Comparison of ENCODE assay signal across 8 mouse cellular contexts in the genomic region with DNA sequence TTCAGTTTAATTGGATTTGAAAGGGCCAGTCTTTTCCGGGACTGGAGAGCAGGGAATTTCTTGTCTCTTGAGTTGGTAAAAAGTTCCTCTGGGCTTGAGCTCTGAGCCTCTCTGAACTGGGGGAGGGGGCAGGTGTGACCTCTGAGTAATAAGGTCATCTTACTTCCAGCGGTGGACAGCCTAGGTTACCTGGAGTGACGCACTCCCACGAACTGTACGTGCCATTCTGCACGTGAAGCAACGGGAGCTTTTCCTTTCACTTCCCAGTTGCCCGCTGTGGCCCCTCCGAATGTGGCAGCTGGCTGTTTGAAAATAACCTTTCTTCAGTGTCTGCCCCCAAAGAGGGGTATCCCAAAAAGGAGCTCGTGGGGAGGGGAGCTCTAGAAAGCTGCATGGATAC. TPM values are rescaled to one million over a fixed set of nuclear protein-coding genes. Genes with fewer than 3 reads are reported as not detected.
DNase-seq lines count a peak whose midpoint lies in the region; ATAC-seq and TF ChIP-seq lines count a peak whose summit lies in the region.
"Had no signal": no experiment of that assay in that cellular context is flagged by ENCODE, and none has a peak within 500 bp of the region (broad histone marks: within the 10 kb centered on the region; RNA-seq: fewer than 3 reads in every experiment).

No protein-coding gene starts in this region.

- H3K4me3 ChIP-seq in lung, postnatal 0 days (ENCODE audit: low read depth, low read length), result peak overlapping the region; percentile 26
- peak overlapping the region; percentile 30 for H3K4me3 ChIP-seq in embryonic fibroblast, embryonic 13.5 days (ENCODE audit: insufficient read depth, low read length)
- H3K4me3 ChIP-seq in liver, embryonic 12.5 days, result no peak overlapping the region; the same call in 1 of the 2 replicates
- peak overlapping the region; percentile 24 for H3K4me3 ChIP-seq in stomach, postnatal 0 days (ENCODE audit: low read depth, low read length)
- H3K4me3 ChIP-seq: myocyte had no signal

- no peak for TF ChIP-seq EP300 in lung, postnatal 0 days (IDR thresholded peaks at IDR 0.05)
- TF ChIP-seq EP300 in stomach, postnatal 0 days (optimal IDR thresholded peaks at IDR 0.05), result no peak

- ATAC-seq in lung, postnatal 0 days, result no peak
- ATAC-seq in liver, embryonic 12.5 days, result no peak
- ATAC-seq in stomach, postnatal 0 days (ENCODE audit: low FRiP score, low TSS enrichment), result no peak

- H3K9me3 ChIP-seq in lung, postnatal 0 days (ENCODE audit: low read length), result no peaks in the 10 kb centered on the region
- no peaks in the 10 kb centered on the region for H3K9me3 ChIP-seq in liver, embryonic 12.5 days (replicated peaks)
- H3K9me3 ChIP-seq in stomach, postnatal 0 days (ENCODE audit: control insufficient read depth, low read length), result no peaks in the 10 kb centered on the region

- peak overlapping the region; percentile 54 for H3K4me2 ChIP-seq in lung, postnatal 0 days (replicated peaks; ENCODE audit: low read depth, low read length)
- H3K4me2 ChIP-seq in liver, embryonic 12.5 days, result peak overlapping the region; percentile 52
- peak overlapping the region; percentile 45 for H3K4me2 ChIP-seq in stomach, postnatal 0 days (replicated peaks; ENCODE audit: low read depth)

- WGBS in lung, postnatal 0 days, result 3% methylated on average over 10 of the region's 10 CpGs
- 6% methylated on average over 10 of the region's 10 CpGs for WGBS in liver, embryonic 12.5 days (ENCODE audit: insufficient replicate concordance)
- 5% methylated on average over 10 of the region's 10 CpGs for WGBS in stomach, postnatal 0 days

- H3K27me3 ChIP-seq in lung, postnatal 0 days (replicated peaks; ENCODE audit: insufficient read depth, low read length), result peaks cover 10% of the 10 kb centered on the region; the same call in 1 of the 2 replicates
- peaks cover 61% of the 10 kb centered on the region for H3K27me3 ChIP-seq in liver, embryonic 12.5 days (replicated peaks)
- H3K27me3 ChIP-seq in stomach, postnatal 0 days (ENCODE audit: control insufficient read depth, insufficient read depth, low read length), result 0 out of 2 replicates have a peak, but pooled peaks cover 2% of the 10 kb centered on the region

- no peak overlapping the region for H3K27ac ChIP-seq in lung, postnatal 0 days (ENCODE audit: low read length)
- no peak overlapping the region for H3K27ac ChIP-seq in embryonic fibroblast, embryonic 13.5 days (ENCODE audit: insufficient read depth, low read length)
- H3K27ac ChIP-seq in liver, embryonic 12.5 days, result no peak overlapping the region
- H3K27ac ChIP-seq in stomach, postnatal 0 days (replicated peaks), result no peak overlapping the region

- H3K4me1 ChIP-seq in lung, postnatal 0 days (ENCODE audit: insufficient read depth, low read depth, low read length), result peaks cover 6% of the 10 kb centered on the region; the same call in 1 of the 2 replicates
- peaks cover 2% of the 10 kb centered on the region; the same call in 1 of the 2 replicates for H3K4me1 ChIP-seq in embryonic fibroblast, embryonic 13.5 days (ENCODE audit: control insufficient read depth, insufficient read depth, low read length)
- H3K4me1 ChIP-seq in liver, embryonic 12.5 days, result peaks cover 37% of the 10 kb centered on the region
- no peaks in the 10 kb centered on the region for H3K4me1 ChIP-seq in stomach, postnatal 0 days (replicated peaks; ENCODE audit: control insufficient read depth, insufficient read depth)

- H3K9ac ChIP-seq in lung, postnatal 0 days (replicated peaks; ENCODE audit: low read depth), result no peak overlapping the region
- H3K9ac ChIP-seq in liver, embryonic 12.5 days, result no peak overlapping the region
- no peak overlapping the region for H3K9ac ChIP-seq in stomach, postnatal 0 days (ENCODE audit: low read length)

- DNase-seq in lung, postnatal 0 days (ENCODE audit: low spot score), result no peak
- no peak for DNase-seq in lung, postnatal 25 days (ENCODE audit: low spot score)
- DNase-seq in stomach, postnatal 0 days (ENCODE audit: low spot score), result peak; percentile 25
- no peak for DNase-seq in testis, postnatal 14 days (ENCODE audit: low spot score)
- no peak for DNase-seq in adrenal gland, postnatal 36 days

- no peak for TF ChIP-seq POLR2A in embryonic fibroblast, embryonic 13.5 days (IDR thresholded peaks at IDR 0.05; ENCODE audit: low read depth, low read length)

- no peaks in the 10 kb centered on the region for H3K36me3 ChIP-seq in lung, postnatal 0 days (ENCODE audit: insufficient read depth, low read length)
- H3K36me3 ChIP-seq in liver, embryonic 12.5 days, result no peaks in the 10 kb centered on the region
- H3K36me3 ChIP-seq in stomach, postnatal 0 days (ENCODE audit: control insufficient read depth, insufficient read depth, low read length), result no peaks in the 10 kb centered on the region

- TF ChIP-seq CTCF in lung, postnatal 0 days (IDR thresholded peaks at IDR 0.05), result no peak
- TF ChIP-seq CTCF in embryonic fibroblast, embryonic 13.5 days (IDR thresholded peaks at IDR 0.05; ENCODE audit: borderline replicate concordance, insufficient read depth, low read length), result no peak
- no peak for TF ChIP-seq CTCF in stomach, postnatal 0 days (IDR thresholded peaks at IDR 0.05; ENCODE audit: low read depth)

RNA-seq across cellular contexts. Expression of gene Upp1, which starts 1.8 kb away (rescaled TPM):
- polyA plus RNA-seq in lung, postnatal 0 days (2015; fragmentation: Nextera tagmentation; extraction: Ambion mirVana), result 22.8 and 28.9 TPM in 2 replicates
- 0.84 and 1.1 TPM in 2 replicates for polyA plus RNA-seq in embryonic fibroblast, embryonic 13.5 days (2011; ENCODE audit: insufficient read length, low read depth, missing spikeins)
- 2.2 and 3.0 TPM in 2 replicates for polyA plus RNA-seq in liver, embryonic 12.5 days (2016; fragmentation: Nextera tagmentation; extraction: Ambion mirVana)
- 18.7 and 18.8 TPM in 2 replicates for polyA plus RNA-seq in stomach, postnatal 0 days (2015; fragmentation: Nextera tagmentation; extraction: Ambion mirVana)
- total RNA-seq in adrenal gland, postnatal 36 days (2021), result 1 to 10 TPM; 5.3 to 9.8 TPM
